In the genomic region with DNA sequence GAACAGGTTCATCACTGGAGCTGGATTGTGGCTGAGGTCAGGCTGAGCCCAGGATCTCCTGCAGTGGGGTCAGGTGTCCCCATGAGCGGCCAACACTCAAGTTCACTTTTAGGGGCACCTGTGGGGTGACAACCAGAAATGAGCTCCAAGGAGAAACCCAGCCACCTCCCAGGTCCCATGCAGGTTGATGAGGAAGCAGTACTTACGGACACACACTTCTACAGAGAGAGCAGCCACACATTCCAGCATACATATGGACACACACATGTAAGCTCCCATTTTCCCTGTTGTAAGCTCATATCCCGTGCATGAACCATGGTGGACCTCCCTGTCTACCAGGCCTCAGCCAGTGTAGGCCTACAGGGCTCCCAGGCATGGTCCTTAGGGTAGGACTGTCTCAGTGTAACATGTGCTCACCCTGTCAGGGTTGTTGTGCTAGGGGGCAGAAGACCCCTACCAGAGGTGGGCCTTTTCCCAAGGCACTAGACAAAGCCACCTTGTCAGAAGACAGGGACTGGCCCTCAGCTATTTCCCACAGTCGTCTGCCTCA, we compare ENCODE assay signal across 20 mouse cellular contexts. TPM values are rescaled to one million over a fixed set of nuclear protein-coding genes. Genes with fewer than 3 reads are reported as not detected.
"Had no signal": no experiment of that assay in that cellular context is flagged by ENCODE, and none has a peak within 500 bp of the region (broad histone marks: within the 10 kb centered on the region; RNA-seq: fewer than 3 reads in every experiment).

No protein-coding gene starts in this region.

- H3K27me3 ChIP-seq: lung, embryonic 15.5 days; midbrain, embryonic 13.5 days; midbrain, embryonic 15.5 days; neural tube, embryonic 12.5 days; stomach, embryonic 15.5 days had no signal

- H3K4me3 ChIP-seq: lung, embryonic 15.5 days; megakaryocyte, embryonic 14.5 days; midbrain, embryonic 13.5 days; midbrain, embryonic 15.5 days; neural tube, embryonic 12.5 days; stomach, embryonic 15.5 days had no signal

- H3K4me2 ChIP-seq: lung, embryonic 15.5 days; midbrain, embryonic 11.5 days; midbrain, embryonic 13.5 days; midbrain, embryonic 15.5 days; neural tube, embryonic 12.5 days; stomach, embryonic 15.5 days had no signal

- ATAC-seq: liver, postnatal 0 days; lung, postnatal 0 days; midbrain, embryonic 13.5 days; midbrain, embryonic 15.5 days had no signal

- H3K36me3 ChIP-seq: lung, embryonic 15.5 days; midbrain, embryonic 15.5 days; stomach, embryonic 15.5 days had no signal

- H3K9ac ChIP-seq: liver, postnatal 0 days; lung, embryonic 15.5 days; midbrain, embryonic 13.5 days; midbrain, embryonic 15.5 days; neural tube, embryonic 12.5 days; stomach, embryonic 15.5 days had no signal

- DNase-seq: liver, postnatal 0 days; lung, adult 2 months; lung, postnatal 14 days; lung, postnatal 36 days; right cerebral cortex, postnatal 14 days; thymus, adult 2 months; thymus, postnatal 25 days; thymus, postnatal 4 days had no signal

- H3K27ac ChIP-seq: lung, embryonic 15.5 days; macrophage; midbrain, embryonic 13.5 days; midbrain, embryonic 15.5 days; neural tube, embryonic 12.5 days; stomach, embryonic 15.5 days; stomach, postnatal 0 days had no signal

- H3K9me3 ChIP-seq: lung, embryonic 15.5 days; megakaryocyte, embryonic 14.5 days; midbrain, embryonic 13.5 days; midbrain, embryonic 15.5 days; neural tube, embryonic 12.5 days; stomach, embryonic 15.5 days had no signal

- H3K4me1 ChIP-seq: lung, embryonic 15.5 days; megakaryocyte, embryonic 14.5 days; midbrain, embryonic 13.5 days; midbrain, embryonic 15.5 days; neural tube, embryonic 12.5 days; stomach, embryonic 15.5 days had no signal

RNA-seq across cellular contexts. Expression of gene Gm1673, which starts 24.2 kb away (rescaled TPM):
- total RNA-seq: monocyte, adult 5-6 weeks; neutrophil, adult 5-6 weeks had no signal
